14 mouse cellular contexts compared by ENCODE assay signal in genomic region chr1:185655461-185655860, GRCm38 (mm10).
"Had no signal": no experiment of that assay in that cellular context is flagged by ENCODE, and none has a peak within 500 bp of the region (broad histone marks: within the 10 kb centered on the region; RNA-seq: fewer than 3 reads in every experiment).

No protein-coding gene starts in this region.

- H3K27me3 ChIP-seq: liver, embryonic 13.5 days; midbrain, embryonic 12.5 days; neural tube, embryonic 13.5 days had no signal

- H3K9ac ChIP-seq: liver, embryonic 13.5 days; midbrain, embryonic 12.5 days; neural tube, embryonic 13.5 days had no signal

- H3K4me1 ChIP-seq: liver, embryonic 13.5 days; midbrain, embryonic 12.5 days; neural tube, embryonic 13.5 days had no signal

- H3K9me3 ChIP-seq: liver, embryonic 13.5 days; midbrain, embryonic 12.5 days; neural tube, embryonic 13.5 days had no signal

- DNase-seq: layer of hippocampus, postnatal 36 days; liver, embryonic 13.5 days; lung, adult 2 months; lung, postnatal 14 days; lung, postnatal 4 days; thymus, adult 18-20 months; thymus, postnatal 36 days had no signal

- H3K27ac ChIP-seq: left cerebral cortex, adult 2 months; liver, embryonic 13.5 days; midbrain, embryonic 12.5 days; neural tube, embryonic 13.5 days had no signal

- H3K4me3 ChIP-seq: left cerebral cortex, adult 2 months; liver, embryonic 13.5 days; midbrain, embryonic 12.5 days; myocyte; neural tube, embryonic 13.5 days had no signal

- ATAC-seq: inflammation-experienced regulatory T-cells, adult 6 months; intestine, embryonic 16.5 days; midbrain, embryonic 16.5 days had no signal

- H3K36me3 ChIP-seq: liver, embryonic 13.5 days; midbrain, embryonic 12.5 days; neural tube, embryonic 13.5 days had no signal

- H3K4me2 ChIP-seq: liver, embryonic 13.5 days; midbrain, embryonic 12.5 days; neural tube, embryonic 13.5 days had no signal
